Mouse (Mus musculus): ENCODE measurements around the gene Pan2.

DNA sequence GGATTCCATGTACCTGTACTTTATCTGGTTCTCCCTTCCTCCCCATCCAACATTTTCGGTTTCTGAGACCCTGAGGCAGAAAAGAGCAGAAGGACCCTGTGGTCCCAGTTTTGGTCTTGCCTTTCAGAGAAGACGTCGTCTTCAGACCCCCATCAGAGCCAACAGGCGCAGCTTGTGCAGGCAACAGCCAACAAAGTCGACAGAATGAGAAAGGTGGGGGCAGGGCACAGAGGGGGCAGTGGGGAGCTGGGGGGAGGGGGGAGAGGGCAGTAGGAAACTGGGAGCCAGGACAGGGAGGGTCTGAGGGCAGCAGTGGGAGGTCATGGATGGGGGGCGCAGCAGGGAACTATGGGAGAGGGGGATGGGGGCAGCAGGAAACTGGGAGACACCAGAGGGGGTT is 25.0 kb upstream of the Pan2 start:
- TF ChIP-seq POLR2A (IDR thresholded peaks at IDR 0.05; ENCODE audit: borderline replicate concordance, extremely low read depth, insufficient read depth, insufficient read length, poor library complexity, severe bottlenecking) (no peak), CTCF (IDR thresholded peaks at IDR 0.05; ENCODE audit: borderline replicate concordance, extremely low read depth, insufficient read depth, insufficient read length) (no peak)

All from brain, embryonic 14.5 days (tissue).